Mouse (Mus musculus) liver, embryonic 13.5 days (tissue): Measurements from ENCODE around the gene Snx17. TPM values are rescaled to one million over a fixed set of nuclear protein-coding genes. Genes with fewer than 3 reads are reported as not detected.
A peak's percentile ranks its signal among the peaks of the same experiment; 100 is the strongest.

Source experiments
- ATAC-seq: fragments of 200-750 bp; cut with Nextera tagmentation; 2 replicates; pipeline ENCODE4 v1.8.0; 2017; ENCODE audit warnings: low read depth, mild to moderate bottlenecking, moderate number of reproducible peaks, moderate library complexity
- DNase-seq: peaks from one replicate; pipeline ENCODE4 v3.0.0; 2022
- H3K27ac ChIP-seq: fragments of 300-500 bp; sonication (generic); 2 replicates; pipeline ENCODE4 v1.5.1; 2015; ENCODE audit warnings: moderate library complexity, mild to moderate bottlenecking, inconsistent platforms
- H3K27me3 ChIP-seq: fragments of 300-500 bp; sonication (generic); 2 replicates; pipeline ENCODE4 v1.6.1; 2015; ENCODE audit warnings: mild to moderate bottlenecking, inconsistent platforms
- H3K36me3 ChIP-seq: fragments of 300-500 bp; sonication (generic); 2 replicates; pipeline ENCODE4 v1.6.1; 2015; ENCODE audit warnings: mild to moderate bottlenecking, inconsistent platforms
- H3K4me1 ChIP-seq: fragments of 300-500 bp; sonication (generic); replicated peaks from 2 replicates; pipeline ENCODE4 v1.6.1; 2015; ENCODE audit warnings: inconsistent platforms
- H3K4me2 ChIP-seq: fragments of 300-500 bp; sonication (generic); 2 replicates; pipeline ENCODE4 v1.6.1; 2015; ENCODE audit warnings: inconsistent platforms, mild to moderate bottlenecking, moderate library complexity
- H3K4me3 ChIP-seq: fragments of 300-500 bp; sonication (generic); replicated peaks from 2 replicates; pipeline ENCODE4 v1.5.1; 2015; ENCODE audit warnings: mild to moderate bottlenecking, inconsistent platforms
- H3K9ac ChIP-seq: fragments of 300-500 bp; sonication (generic); 2 replicates; pipeline ENCODE4 v1.6.1; 2015; ENCODE audit warnings: mild to moderate bottlenecking, inconsistent platforms
- H3K9me3 ChIP-seq: fragments of 300-500 bp; sonication (generic); replicated peaks from 2 replicates; pipeline ENCODE4 v1.6.1; 2016; ENCODE audit warnings: inconsistent platforms
- WGBS: fragments of 180-500 bp; shearing (Covaris S2); methylation state at CpG from one replicate; pipeline ENCODE4 v1.1.7; 2015; ENCODE audit not compliant: insufficient replicate concordance; 5-methylcytosine and 5-hydroxymethylcytosine counted together
- polyA plus RNA-seq: library from polyadenylated mRNA; unstranded; fragments of >200 nt; fragmentation: Nextera tagmentation; extraction: Ambion mirVana; gene quantifications from 2 replicates; pipeline ENCODE4 v1.2.1, GENCODE M21; 2015

The Snx17 gene
- polyA plus RNA-seq, 1 experiment from 2014 or later, result 49.7 TPM

DNA sequence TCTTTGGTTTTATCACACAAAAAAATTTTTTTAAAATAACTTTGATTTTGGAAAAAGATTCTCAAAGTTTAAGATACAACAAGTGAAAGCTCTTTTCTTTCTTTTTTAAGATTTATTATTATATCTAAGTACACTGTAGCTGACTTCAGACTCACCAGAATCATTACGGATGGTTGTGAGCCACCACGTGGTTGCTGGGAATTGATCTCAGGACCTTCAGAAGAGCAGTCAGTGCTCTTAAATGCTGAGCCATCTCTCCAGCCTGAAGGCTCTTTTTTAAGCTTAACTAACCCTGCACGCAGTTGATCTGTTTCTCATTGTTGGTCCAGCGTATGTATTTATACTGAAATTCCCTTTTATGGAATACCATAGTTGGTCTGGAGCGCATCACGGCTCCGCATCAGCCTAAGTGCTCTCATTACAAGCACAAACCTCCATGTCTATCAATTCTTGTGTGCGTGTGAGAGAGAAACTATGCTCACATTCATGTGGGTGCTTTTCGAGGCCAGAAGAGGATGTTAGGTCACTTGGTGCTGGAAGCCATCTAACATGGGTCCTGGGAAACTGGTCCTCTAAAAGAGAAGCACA is 11.8 kb upstream of the Snx17 start:
- Histone ChIP-seq H3K9ac (peak overlapping the region; percentile 23; the same call in 1 of the 2 replicates), H3K9me3 (no peaks in the 10 kb centered on the region), H3K4me2 (peak overlapping the region; percentile 92; the same call in 1 of the 2 replicates), H3K27me3 (no peaks in the 10 kb centered on the region), H3K4me1 (peaks cover 58% of the 10 kb centered on the region), H3K4me3 (0 out of 2 replicates have a peak overlapping the region, but pooled peaks have one; percentile 9), H3K27ac (no peak overlapping the region), H3K36me3 (peaks cover 4% of the 10 kb centered on the region; the same call in 1 of the 2 replicates)
- DNase-seq, result no peak
- no peak for ATAC-seq
- 87% methylated on average over 9 of the region's 9 CpGs for WGBS

DNA sequence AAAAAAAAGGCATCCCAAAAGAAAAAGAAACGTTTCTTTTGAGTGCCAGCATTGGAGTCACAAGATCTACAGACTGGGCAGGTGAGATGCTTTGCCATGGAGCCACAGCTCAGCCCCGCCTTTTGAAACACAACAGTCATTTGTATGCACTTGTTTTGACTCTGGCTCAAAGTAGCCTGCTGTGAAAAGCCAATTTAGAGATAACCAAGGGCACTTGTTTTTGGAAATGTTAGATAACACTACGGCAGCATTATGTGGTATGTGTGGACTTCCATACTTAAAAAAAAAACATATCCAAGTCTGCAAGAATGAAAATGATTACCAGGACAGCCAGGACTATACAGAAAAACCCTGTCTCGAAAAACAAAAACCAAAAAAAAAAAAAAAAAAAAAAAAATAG is 9.3 kb upstream of the Snx17 start:
- peak; percentile 49 for ATAC-seq
- DNase-seq, result peak; percentile 56
- no peaks in the 10 kb centered on the region for H3K9me3 ChIP-seq
- H3K4me1 ChIP-seq, result peaks cover 47% of the 10 kb centered on the region
- peak overlapping the region; percentile 80 for H3K27ac ChIP-seq
- H3K4me2 ChIP-seq, result peak overlapping the region; percentile 34
- H3K27me3 ChIP-seq, result no peaks in the 10 kb centered on the region
- H3K4me3 ChIP-seq, result no peak overlapping the region
- H3K9ac ChIP-seq, result peak overlapping the region; percentile 26; the same call in 1 of the 2 replicates
- WGBS, result 16% methylated on average over 4 of the region's 4 CpGs
- H3K36me3 ChIP-seq, result peaks cover 20% of the 10 kb centered on the region

DNA sequence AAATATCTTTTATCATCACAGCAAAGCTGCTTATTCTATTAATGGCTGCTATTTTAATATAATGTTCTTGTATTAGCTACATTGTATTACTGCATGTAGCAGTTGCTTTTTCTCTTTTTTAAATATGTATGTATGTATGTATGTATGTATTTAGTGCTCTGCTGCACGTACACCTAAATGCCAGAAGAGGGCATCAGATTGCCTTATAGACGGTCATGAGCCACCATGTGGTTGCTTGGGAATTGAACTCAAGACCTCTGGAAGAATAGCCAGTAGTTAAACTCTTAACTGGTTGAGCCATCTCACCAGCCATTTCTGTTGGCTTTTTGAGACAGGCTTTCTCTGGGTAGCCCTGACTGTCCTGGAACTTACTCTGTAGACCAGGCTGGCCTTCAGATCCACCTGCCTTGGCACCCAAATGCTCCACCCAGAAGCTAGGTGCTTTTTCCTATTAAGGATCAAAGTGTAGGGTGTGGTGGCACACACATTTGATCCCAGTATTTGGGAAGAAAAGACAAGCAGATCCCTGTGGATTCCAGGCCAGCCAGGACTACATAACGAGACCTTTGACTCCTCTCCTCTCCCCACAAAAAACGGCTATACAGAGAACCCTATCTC is 4.7 kb upstream of the Snx17 start:
- DNase-seq (no peak), ATAC-seq (no peak)
- H3K4me2 ChIP-seq, result no peak overlapping the region
- H3K27me3 ChIP-seq, result no peaks in the 10 kb centered on the region
- peaks cover 35% of the 10 kb centered on the region for H3K4me1 ChIP-seq
- no peak overlapping the region for H3K9ac ChIP-seq
- peaks cover 47% of the 10 kb centered on the region for H3K36me3 ChIP-seq
- no peak overlapping the region for H3K27ac ChIP-seq
- 74% methylated on average over 4 of the region's 4 CpGs for WGBS
- H3K4me3 ChIP-seq, result no peak overlapping the region
- no peaks in the 10 kb centered on the region for H3K9me3 ChIP-seq

DNA sequence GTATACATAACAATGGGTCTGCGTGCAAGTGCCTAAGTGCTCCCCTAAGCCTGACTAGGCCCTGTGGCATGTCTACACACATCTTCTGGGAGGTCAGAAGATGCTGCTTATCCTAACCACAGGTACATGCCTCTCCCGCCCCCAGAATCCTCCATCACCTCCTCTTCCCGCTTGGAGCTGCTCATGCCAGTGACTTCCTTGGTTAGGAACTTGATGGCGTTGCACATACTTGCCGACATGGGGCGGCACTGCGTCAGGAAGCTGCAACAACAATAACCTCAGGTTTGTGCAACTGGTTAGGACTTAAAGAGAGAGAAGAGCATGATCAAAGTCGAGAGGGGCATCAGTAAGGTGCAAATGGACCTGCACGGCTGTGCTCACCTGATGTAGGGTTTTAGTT is 2.8 kb upstream of the Snx17 start:
- 84% methylated on average over 9 of the region's 9 CpGs for WGBS

DNA sequence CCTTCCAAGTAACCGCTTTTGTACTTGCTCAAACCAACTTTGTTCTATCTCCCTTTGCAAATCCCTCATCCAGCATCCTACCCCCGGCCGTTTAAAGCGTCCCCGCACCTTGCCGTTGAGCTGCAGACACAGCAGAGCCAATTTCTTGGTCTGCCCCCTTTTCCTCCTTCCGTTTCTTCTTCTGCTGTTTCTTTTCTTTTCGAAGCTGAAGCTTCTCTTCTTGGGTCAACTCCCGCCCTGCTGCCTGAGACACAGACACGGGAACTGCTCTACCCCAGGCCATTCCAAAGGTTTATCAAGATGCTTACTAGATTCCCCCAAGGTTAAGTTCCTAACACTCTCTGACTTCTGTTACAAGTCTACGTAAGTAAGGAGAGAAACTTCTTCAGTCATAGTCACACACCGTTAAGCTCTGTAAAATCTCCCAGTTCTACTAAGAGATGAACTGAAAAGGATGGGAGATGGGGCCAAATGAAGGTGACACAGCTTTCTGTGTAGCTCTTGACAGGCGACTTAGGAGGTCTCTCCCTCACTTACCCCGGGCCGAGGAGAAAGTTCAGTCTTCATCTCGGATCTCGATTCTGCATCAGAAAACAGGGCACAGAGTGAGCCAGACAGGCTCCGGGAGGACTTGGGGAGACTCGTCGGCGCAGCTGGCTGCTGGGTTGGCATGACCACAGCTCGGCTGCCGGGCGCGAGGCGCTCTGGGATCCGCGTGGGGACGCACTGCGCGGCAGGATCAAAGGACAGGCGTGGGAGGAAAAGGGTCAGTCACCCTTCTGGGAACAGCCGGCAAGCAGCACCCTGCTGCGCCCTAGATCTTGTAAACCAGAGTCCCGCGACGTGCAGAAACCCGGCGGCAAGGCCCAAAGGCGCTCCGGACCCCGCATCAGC is 735 bp upstream of the Snx17 start:
- no peaks in the 10 kb centered on the region for H3K27me3 ChIP-seq
- no peak for DNase-seq
- peak overlapping the region; percentile 96 for H3K9ac ChIP-seq
- H3K4me2 ChIP-seq, result peak overlapping the region; percentile 89
- peak overlapping the region; percentile 89 for H3K27ac ChIP-seq
- peak overlapping the region; percentile 82 for H3K4me3 ChIP-seq
- H3K9me3 ChIP-seq, result no peaks in the 10 kb centered on the region
- WGBS, result 11% methylated on average over 42 of the region's 42 CpGs
- peak; percentile 57 for ATAC-seq
- H3K4me1 ChIP-seq, result peaks cover 34% of the 10 kb centered on the region
- peaks cover 71% of the 10 kb centered on the region for H3K36me3 ChIP-seq

More for the DNA sequence above, 2.8 kb upstream of the Snx17 start:
- DNase-seq (no peak), ATAC-seq (no peak)
- H3K4me2 ChIP-seq, result no peak overlapping the region
- no peaks in the 10 kb centered on the region for H3K27me3 ChIP-seq
- peaks cover 32% of the 10 kb centered on the region for H3K4me1 ChIP-seq
- no peak overlapping the region for H3K9ac ChIP-seq
- no peak overlapping the region for H3K4me3 ChIP-seq
- H3K27ac ChIP-seq, result no peak overlapping the region
- H3K9me3 ChIP-seq, result no peaks in the 10 kb centered on the region
- peaks cover 56% of the 10 kb centered on the region for H3K36me3 ChIP-seq

DNA sequence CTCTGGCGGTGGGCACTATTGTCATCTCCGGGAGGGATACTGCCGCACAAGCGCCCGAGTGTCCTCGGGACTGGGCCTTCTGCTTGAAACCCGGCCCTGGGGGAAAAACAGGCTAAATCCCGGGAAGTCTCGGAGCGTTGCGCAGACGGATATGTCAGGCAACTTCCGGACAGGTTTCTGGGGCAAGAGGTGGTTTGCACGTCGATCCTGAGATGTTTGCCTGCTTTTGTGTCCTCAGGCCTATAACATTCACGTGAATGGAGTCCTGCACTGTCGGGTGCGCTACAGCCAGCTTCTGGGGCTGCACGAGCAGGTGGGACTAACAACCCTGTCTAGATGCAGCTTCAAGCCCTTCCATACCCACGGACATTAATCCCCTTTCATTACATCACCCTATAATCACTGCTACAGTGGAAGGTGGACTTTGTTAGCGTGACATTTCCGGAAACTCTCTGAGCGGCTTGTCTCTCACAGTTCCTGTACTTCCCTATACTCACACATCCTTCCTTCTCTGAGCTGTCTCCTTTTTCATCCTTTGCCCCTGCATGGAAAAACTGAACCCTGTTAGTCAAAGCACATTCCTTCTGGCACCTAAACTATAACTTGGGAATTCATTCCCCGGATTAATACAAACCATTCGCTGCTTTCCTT is 729 bp downstream of the Snx17 start:
- Histone ChIP-seq H3K9me3 (no peaks in the 10 kb centered on the region), H3K27me3 (no peaks in the 10 kb centered on the region), H3K9ac (peak overlapping the region; percentile 91), H3K4me3 (peak overlapping the region; percentile 82), H3K27ac (peak overlapping the region; percentile 87), H3K4me1 (peaks cover 39% of the 10 kb centered on the region), H3K36me3 (peaks cover 71% of the 10 kb centered on the region), H3K4me2 (peak overlapping the region; percentile 75)
- ATAC-seq (no peak), DNase-seq (peak; percentile 36)
- WGBS, result 6% methylated on average over 25 of the region's 25 CpGs

DNA sequence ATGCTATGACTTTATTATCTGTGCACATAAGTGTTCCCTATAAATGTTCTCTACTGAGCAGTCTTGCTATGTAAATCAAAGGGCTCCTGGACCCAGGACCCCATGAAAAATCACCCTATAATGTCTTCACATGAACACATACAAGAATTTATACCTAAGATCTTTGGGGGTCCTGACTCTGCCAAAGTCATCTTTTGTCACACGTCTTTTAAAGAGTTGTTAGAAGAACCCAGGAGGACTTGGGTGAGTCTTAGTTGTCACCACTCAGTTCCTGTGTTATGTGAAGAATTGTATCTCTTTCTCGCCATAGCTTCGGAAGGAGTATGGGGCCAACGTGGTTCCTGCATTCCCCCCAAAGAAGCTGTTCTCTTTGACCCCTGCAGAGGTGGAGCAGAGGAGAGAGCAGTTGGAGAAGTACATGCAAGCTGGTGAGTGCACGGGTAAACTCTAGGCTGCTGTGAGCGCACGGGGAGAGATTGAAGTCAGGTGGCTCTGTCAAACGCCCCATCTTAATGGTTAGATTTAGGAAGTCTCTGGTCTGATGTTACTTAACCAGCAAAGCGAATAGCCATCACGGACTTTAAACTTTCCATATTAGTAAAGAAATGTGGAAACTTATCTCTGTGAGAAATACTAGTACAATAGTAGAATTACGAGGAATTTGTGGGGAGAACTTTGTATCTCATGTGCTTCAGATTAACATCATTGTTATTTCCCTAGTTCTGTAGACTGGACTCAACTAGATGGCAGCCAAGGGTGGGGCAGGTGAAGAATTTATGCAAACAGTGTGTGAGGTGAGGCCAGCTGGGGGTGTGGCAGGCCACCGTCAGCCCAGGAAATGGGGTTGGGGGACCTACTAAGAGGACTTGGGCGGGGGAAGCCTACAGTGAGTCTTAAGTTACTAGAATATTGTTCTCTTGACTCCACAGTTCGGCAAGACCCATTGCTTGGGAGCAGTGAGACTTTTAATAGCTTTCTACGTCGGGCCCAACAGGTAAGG is 1.8 kb downstream of the Snx17 start:
- WGBS, result 84% methylated on average over 16 of the region's 16 CpGs
- H3K4me1 ChIP-seq, result peaks cover 42% of the 10 kb centered on the region
- no peak for ATAC-seq
- no peaks in the 10 kb centered on the region for H3K9me3 ChIP-seq
- H3K36me3 ChIP-seq, result peaks cover 72% of the 10 kb centered on the region
- peak overlapping the region; percentile 87; the same call in 1 of the 2 replicates for H3K27ac ChIP-seq
- H3K27me3 ChIP-seq, result no peaks in the 10 kb centered on the region
- peak overlapping the region; percentile 75 for H3K4me2 ChIP-seq
- peak overlapping the region; percentile 91 for H3K9ac ChIP-seq
- DNase-seq, result no peak
- peak overlapping the region; percentile 82 for H3K4me3 ChIP-seq

DNA sequence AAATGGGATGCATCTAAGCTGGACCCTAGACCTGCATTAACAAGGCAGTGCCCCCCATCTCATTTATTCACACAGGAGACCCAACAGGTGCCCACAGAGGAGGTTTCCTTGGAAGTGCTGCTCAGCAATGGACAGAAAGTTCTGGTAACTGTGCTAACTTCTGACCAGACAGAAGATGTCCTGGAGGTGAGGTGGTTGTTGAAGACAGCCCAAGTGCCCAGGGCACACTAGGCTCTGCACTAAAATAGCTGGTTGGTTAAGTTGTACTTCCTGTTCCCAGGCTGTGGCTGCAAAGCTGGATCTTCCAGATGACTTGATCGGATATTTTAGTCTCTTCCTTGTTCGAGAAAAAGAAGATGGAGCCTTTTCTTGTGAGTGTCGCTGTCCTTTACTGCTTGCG is 2.6 kb downstream of the Snx17 start:
- Histone ChIP-seq H3K4me2 (no peak overlapping the region), H3K36me3 (peaks cover 72% of the 10 kb centered on the region), H3K27ac (no peak overlapping the region), H3K4me3 (no peak overlapping the region), H3K27me3 (no peaks in the 10 kb centered on the region), H3K9me3 (peaks cover 5% of the 10 kb centered on the region), H3K9ac (no peak overlapping the region), H3K4me1 (peaks cover 51% of the 10 kb centered on the region)
- 88% methylated on average over 4 of the region's 4 CpGs for WGBS
- DNase-seq (no peak), ATAC-seq (no peak)

DNA sequence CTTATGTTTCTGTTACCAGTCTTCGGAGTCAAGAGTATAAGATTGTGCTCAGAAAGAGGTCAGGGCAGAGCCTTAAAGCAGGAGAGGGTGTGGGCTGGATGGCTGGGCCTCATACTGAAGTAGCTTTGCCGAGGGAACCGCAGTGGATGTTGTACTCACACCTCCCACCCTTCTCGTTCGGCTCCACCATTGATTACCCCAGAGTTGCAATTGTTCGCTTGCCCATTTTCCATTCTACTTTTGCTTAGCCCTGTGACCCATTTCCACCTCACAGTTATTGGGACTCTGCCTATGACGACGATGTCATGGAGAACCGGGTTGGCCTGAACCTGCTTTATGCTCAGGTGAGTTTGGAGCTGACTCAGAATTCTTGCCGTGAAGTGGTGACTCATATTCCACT is 3.2 kb downstream of the Snx17 start:
- Histone ChIP-seq H3K27ac (no peak overlapping the region), H3K27me3 (no peaks in the 10 kb centered on the region), H3K4me1 (peaks cover 54% of the 10 kb centered on the region), H3K9me3 (peaks cover 5% of the 10 kb centered on the region), H3K36me3 (peaks cover 69% of the 10 kb centered on the region), H3K4me3 (no peak overlapping the region), H3K4me2 (no peak overlapping the region), H3K9ac (no peak overlapping the region)
- no peak for DNase-seq
- WGBS, result 85% methylated on average over 10 of the region's 10 CpGs
- no peak for ATAC-seq

DNA sequence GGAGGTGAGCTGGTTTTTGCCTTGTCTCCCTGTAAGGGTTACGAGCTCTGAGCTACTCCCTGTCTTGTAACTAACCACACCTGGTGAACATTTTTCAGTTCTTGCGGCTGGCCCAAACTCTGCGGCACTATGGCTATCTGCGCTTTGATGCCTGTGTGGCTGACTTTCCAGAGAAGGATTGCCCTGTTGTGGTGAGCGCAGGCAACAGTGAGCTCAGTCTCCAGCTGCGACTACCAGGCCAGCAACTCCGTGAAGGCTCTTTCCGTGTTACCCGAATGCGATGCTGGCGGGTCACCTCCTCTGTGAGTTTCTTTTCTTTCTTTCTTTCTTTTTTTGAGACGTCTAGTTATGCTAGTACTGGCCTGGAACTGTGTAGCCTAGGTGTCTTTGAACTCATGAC is 4.0 kb downstream of the Snx17 start:
- Histone ChIP-seq H3K4me1 (peaks cover 51% of the 10 kb centered on the region), H3K9me3 (peaks cover 5% of the 10 kb centered on the region), H3K9ac (no peak overlapping the region), H3K4me3 (no peak overlapping the region), H3K27me3 (no peaks in the 10 kb centered on the region), H3K36me3 (peaks cover 65% of the 10 kb centered on the region), H3K4me2 (no peak overlapping the region), H3K27ac (no peak overlapping the region)
- ATAC-seq (no peak), DNase-seq (no peak)
- WGBS, result 91% methylated on average over 12 of the region's 12 CpGs
